Mouse (Mus musculus) liver, embryonic 14 days (tissue): ENCODE measurements around the gene Six3. TPM values are rescaled to one million over a fixed set of nuclear protein-coding genes. Genes with fewer than 3 reads are reported as not detected.

Source experiments
- polyA plus RNA-seq: library from polyadenylated mRNA; depleted of rRNA; stranded (reverse); fragments of >200 nt; gene quantifications from 2 replicates; pipeline ENCODE4 v1.2.3, GENCODE M21; 2012; rRNA removed

Gene Six3
- polyA plus RNA-seq = not detected in 2 replicates

DNA sequence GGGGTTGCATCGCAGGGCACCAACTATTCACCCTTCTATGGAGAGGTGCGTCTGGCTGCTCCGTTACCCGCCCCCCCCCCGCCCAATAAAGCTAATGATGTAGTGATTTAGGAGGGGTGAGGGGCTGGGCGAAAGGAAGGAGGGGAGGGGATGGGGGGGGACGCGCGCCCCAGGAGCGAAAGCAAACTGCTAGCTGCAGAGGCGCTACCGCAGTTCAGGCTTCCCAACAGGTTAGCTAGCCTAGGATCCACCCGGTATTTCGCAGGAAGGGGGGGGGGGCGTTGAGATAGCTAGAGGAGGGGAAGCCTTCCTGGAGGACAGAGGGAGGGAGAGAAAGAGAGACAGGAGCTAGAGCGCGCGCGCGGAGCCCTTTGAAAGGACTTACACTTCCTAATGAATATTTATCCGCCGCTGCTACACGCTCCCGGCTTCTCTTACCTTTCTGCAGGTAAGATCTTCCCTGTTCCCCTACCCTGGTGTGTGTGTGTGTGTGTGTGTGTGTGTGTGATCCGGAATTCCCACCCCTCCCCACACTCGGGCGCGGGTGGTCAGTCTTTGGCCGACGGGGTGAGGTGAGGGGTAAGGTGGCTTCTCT is at the start of gene Six3:
Gene Six3 (plus strand): TSS at position 343 of the 595 bp plus-strand sequence.

Other genes starting within 250 kb of the Six3 start
- 0.05 TPM in 1 of 2 replicates, not detected in the other for gene Six2, start 74.7 kb downstream of the Six3 start, polyA plus RNA-seq